Mouse (Mus musculus): ENCODE data around the gene Rrp1.
"Not testable (repeated sequence)": the region's sequence is repeated elsewhere in the genome, so short reads cannot be mapped to it uniquely, and the experiment has no call there.

Rrp1 gene

DNA sequence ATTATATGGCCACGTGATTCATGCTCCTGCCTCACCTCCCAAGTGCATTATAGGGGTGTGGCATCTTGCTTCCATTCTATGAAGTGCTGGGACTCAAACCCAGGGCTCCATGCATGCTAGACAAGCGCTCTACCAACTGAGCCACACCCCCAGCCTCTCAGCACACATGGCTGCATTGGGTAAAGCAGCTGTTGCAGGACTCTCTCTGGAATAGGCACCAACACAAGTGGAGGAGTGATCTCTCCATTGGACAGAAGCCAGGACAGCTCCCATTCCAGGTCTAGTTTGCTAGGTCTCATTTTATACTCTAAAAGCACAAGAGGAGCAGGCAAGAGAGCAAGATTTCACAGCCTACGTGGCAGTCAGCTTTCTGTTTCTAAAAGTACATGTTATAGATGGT is 29.3 kb downstream of the Rrp1 start:
- no peak for DNase-seq (ENCODE audit: low spot score)

GRCm38 (mm10) chr10:78378516-78378915 is 34.3 kb downstream of the Rrp1 start:
- DNase-seq (ENCODE audit: low spot score) = no peak

DNA sequence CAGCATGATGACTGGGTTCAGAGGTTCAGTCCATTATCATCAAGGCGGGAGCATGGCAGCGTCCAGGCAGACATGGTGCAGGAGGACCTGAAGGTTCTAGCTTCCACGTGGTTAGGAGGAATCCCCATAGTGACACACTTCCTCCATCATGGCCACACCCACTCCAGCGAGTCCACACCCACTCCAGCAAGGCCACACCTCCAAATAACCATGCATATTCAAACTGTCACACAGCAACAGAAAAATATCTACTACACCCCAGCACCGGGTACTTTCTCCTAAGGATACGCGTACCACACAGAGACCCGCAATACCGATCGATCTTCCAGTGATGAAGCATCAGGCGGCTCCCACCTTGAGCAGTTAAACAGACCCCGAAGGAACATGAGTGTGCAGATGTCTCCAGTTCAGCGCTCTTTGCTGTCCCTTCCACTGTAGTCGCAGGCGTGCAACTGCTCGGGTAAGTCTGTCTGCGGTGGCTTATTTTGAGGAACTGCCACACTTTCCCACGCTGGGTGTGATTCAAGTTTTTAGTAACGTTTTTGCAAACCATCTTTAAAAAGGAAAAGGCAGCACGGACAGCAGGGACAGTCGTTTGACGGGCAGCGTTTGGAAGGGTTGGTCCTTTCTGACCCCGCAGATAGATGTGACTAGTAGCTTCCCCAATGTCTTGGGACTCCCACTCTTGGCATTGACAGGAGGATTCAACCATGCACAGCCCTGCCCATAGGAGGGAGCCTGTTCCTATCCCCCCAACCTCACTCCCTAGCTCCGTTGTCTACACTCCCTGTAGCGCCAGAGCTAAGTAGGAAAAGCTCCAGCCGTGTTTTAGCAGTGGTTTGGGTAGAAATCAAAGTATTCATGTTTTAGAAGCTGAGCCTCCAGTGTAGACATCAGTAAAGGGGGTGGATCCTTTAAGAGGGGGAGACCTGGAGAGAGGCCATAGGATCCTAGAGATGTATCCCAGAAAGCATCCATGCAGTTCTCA is 39.9 kb downstream of the Rrp1 start:
- DNase-seq (ENCODE audit: low spot score) = no peak

DNA sequence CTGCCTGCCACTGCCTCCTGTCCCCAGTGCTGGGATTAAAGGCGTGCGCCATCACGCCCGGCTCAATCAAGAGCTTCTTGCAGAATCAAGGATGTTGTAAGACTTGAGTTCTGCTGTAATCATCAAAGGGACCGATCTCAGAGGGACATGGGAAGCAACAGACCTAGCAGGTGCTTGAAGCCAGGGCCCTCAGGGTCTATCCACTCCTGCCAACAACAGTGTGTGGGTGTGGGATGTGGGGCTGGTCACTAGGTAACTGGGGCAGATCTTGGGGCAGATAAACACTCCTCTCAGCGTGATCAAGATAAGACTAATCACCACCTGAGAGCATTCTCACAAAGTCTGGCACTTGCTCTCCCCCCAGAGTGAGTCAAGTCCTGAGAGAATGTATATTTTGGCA is 41.1 kb downstream of the Rrp1 start:
- no peak for DNase-seq (ENCODE audit: low spot score)

GRCm38 (mm10) chr10:78367586-78367985 is 45.3 kb downstream of the Rrp1 start:
- DNase-seq (ENCODE audit: low spot score) = no peak

GRCm38 (mm10) chr10:78366851-78367312 is 46.0 kb downstream of the Rrp1 start:
- DNase-seq (ENCODE audit: low spot score) = no peak

- no peak for DNase-seq (ENCODE audit: low spot score)
These were observed 46.5 kb downstream of the Rrp1 start for GRCm38 (mm10) chr10:78366195-78366834.

- no peak for DNase-seq (ENCODE audit: low spot score)
These were observed 47.3 kb downstream of the Rrp1 start for GRCm38 (mm10) chr10:78365555-78365954.

- no peak for DNase-seq (ENCODE audit: low spot score)
These were observed 48.7 kb downstream of the Rrp1 start for GRCm38 (mm10) chr10:78364106-78364505.

GRCm38 (mm10) chr10:78363366-78363765 is 49.5 kb downstream of the Rrp1 start:
- DNase-seq (ENCODE audit: low spot score) = no peak

DNA sequence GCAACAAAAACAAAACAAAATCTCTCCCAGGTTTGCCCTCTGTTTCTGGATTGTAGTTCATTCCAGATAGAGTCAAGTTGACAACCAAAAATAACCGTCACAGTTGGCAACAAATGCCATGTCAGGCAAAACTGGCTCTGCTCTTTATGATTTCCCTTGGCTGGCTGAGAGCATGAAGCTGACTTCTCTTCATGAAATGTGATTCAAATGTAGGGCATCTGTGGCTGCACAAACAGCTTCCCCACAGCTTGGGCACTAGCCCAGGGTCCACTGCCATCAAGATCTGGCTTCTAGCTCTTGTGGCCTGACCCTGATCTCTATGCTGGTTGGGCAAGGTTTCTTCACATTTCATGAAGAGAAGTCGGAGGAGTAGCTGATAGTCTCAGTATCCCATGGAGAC is 50.9 kb downstream of the Rrp1 start:
- no peak for DNase-seq (ENCODE audit: low spot score)

DNA sequence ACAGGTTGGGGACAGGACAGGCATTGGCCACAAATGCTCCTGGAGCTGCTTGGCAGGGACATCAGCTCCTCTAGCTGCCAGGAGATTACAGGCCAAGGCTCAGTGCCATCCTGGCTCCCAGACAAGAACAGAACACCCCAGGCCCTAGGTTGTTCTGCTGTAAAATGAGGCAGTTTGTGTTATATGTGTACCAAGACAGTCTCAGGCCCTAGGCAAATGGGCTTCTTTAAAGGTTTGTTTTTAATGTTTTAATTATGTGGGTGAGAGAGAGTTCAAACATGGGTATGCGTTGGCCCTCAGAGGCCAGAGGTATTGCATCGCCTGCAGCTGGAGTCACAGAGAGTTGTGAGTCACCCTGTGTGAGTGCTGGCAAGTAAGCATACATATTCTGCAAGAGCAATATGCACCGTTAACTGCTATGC is 52.5 kb downstream of the Rrp1 start:
- no peak for DNase-seq (ENCODE audit: low spot score)

DNA sequence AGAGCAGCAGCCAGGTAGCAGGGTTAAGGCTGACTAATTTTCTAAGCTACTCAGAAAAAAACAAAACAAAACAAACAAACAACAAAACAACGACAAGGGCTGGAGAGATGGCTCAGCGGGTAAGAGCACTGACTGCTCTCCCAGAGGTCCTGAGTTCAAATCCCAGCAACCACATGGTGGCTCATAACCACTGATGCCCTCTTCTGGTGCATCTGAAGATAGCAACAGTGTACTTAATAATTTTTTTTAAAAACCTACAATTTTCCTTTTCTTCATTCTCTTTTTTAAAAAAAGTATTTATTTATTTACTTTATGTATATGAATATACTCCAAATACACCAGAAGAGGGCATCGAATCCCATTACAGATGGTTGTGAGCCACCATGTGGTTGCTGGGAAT is 53.8 kb downstream of the Rrp1 start:
- DNase-seq (ENCODE audit: low spot score) = not testable (repeated sequence)

DNA sequence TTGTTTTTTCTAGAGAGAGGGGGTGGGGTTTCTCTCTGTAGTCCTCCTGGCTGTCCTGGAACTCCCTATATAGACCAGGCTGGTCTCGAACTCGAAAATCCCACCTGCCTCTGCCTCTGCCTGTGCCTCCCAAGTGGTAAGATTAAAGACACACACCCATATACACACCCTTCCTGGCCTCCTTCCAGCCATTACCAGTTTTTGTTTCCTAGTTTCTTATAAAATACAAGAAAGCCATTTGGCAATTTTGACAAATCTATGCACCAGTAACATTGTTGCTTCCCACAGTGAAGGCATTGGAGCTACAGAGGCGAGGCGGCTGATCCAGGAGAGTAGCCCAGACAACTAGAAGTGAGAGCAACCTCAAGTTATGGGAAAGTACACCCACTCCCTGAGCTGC is 54.6 kb downstream of the Rrp1 start:
- DNase-seq (ENCODE audit: low spot score) = no peak

DNA sequence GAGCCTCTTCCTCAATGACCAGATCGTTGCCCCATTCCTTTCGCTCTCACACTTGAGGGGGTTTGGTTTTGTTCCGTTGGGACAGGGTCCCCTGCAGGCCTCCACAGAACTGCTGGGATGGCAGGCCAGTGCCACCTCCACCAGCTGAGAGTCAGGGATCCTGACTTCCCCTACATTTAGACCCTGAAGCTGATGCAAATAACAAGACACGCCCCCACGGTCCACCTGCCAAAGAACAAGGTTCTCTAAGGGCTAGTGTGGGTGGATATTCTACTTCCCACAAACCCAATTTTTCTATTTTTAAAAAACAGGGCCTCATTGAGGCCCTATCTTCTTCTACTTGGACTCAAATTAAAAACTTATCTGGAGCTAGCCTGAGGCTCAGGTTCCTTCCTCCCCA is 55.1 kb downstream of the Rrp1 start:
- DNase-seq (ENCODE audit: low spot score) = no peak

DNA sequence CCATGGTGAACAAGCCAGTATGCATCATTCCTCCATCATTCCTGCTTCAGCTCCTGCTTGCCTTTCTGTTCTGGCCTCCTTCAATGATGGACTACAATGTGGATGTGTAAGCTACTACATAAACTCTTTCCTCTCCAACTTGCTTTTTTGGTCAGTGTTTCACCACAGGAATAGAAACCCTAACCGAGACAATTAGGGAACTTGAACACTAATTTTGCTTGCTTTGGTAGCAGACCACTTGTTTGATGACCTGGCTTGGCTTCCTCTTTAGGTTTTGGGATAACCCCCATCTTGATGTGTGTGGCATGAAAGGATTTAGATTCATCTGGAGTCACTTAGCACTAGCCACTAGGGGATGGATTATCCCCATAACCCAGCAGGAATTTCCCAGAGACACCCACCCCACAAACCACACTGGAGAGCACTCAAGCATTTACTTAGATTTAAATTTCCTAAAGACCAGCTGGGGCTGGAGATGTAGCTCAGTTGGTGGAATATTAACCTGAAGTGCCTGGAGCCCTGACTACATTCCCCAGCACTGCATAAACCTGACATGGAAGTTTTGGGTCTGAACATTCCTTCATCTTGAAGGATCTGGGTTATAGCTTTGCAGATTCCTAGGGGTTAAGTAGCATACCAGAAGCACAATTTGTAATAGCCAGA is 56.8 kb downstream of the Rrp1 start:
- no peak for DNase-seq (ENCODE audit: low spot score)

DNA sequence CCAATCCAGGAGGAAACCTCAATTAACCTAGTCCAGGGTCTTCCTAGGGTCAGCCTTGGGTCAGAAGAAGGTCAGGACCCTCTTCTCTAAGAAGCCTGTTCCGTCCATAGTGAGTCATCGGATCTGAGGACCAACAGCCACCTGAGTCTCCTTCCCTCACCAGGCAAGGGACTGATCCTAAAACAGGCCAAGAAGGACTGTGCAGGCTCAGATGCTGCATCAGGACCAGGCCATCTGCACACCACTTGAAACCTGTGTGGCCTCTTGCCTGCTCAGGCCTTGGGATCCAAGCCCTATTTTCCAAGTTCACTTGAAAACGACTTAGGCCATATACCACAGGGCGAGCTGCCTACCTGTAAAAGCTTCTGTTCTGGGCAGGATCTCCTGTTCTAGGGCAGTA is 59.6 kb downstream of the Rrp1 start:
- no peak for DNase-seq (ENCODE audit: low spot score)

GRCm38 (mm10) chr10:78352666-78353030 is 60.2 kb downstream of the Rrp1 start:
- DNase-seq (ENCODE audit: low spot score) = no peak

DNA sequence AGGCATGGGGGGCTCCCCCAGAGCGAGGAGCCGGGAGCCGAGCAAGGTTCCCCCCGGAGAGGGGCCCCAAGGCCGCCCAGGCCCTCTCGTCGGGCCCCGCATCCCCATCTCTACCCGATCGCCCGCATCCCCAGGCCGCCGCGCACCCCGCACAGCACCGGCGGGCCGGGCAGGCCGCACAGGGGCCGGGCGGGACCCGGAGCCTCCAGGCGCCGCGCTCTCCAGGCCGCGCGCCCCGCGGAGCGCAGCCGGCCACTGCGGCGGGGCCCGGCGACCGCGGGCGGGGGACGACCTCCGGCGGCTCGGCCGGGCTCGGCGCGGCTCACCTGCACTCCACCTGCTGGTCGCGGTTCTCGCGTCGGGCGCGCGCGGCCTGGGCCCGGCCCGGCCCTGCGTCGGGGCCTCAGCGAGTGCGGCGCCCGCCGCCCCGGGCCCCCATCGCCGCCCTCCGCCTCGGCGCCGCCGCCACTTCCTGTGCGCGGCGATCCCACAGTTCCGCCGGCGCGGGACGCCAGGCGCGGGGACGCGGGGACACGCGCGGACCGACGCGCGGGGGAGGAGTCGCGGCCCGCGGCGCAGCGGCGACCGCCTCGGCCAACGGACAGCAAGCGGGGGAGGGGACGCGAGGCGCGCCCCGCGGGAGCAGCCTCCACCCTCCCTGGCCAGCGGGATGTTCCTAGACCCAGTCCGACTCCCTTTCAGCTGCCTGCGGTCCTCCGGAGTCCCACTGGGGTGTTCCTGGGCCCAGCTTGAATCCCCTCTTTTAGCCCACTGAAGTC is 60.8 kb downstream of the Rrp1 start, which contains the start of gene Agpat3:
Gene Agpat3, minus strand, starts transcription at position 603 of the 779 bp plus-strand sequence.
- DNase-seq (ENCODE audit: low spot score) = peak; percentile 56

GRCm38 (mm10) chr10:78351564-78351886 is 61.3 kb downstream of the Rrp1 start:
- no peak for DNase-seq (ENCODE audit: low spot score)

GRCm38 (mm10) chr10:78350796-78351556 is 61.9 kb downstream of the Rrp1 start:
- no peak for DNase-seq (ENCODE audit: low spot score)

Data from ovary, postnatal 14 days (tissue).